Mouse (Mus musculus) lung, embryonic 14.5 days (tissue): ENCODE data around the gene Slc47a2. TPM values are rescaled to one million over a fixed set of nuclear protein-coding genes. Genes with fewer than 3 reads are reported as not detected.

Source experiments
- ATAC-seq: fragments of 200-750 bp; cut with Nextera tagmentation; 2 replicates; pipeline ENCODE4 v1.8.0; 2017; ENCODE audit warnings: mild to moderate bottlenecking, moderate TSS enrichment, moderate library complexity; ENCODE audit not compliant: insufficient read depth
- DNase-seq: peaks from one replicate; pipeline ENCODE4 v3.0.0-alpha.2; 2015
- H3K27ac ChIP-seq: fragments of 300-500 bp; sonication (generic); 2 replicates; pipeline ENCODE4 v1.5.1; 2014; ENCODE audit warnings: low read depth, mild to moderate bottlenecking, moderate library complexity
- H3K27me3 ChIP-seq: fragments of 300-500 bp; sonication (generic); 2 replicates; pipeline ENCODE4 v1.6.1; 2014; ENCODE audit warnings: low read length, control low read depth; ENCODE audit not compliant: insufficient read depth
- H3K36me3 ChIP-seq: fragments of 300-500 bp; sonication (generic); 2 replicates; pipeline ENCODE4 v1.6.1; 2014; ENCODE audit warnings: control low read depth; ENCODE audit not compliant: insufficient read depth
- H3K4me1 ChIP-seq: fragments of 300-500 bp; sonication (generic); 2 replicates; pipeline ENCODE4 v1.6.1; 2014; ENCODE audit warnings: antibody characterized with exemption, control low read depth; ENCODE audit not compliant: insufficient read depth
- H3K4me2 ChIP-seq: fragments of 300-500 bp; sonication (generic); 2 replicates; pipeline ENCODE4 v1.6.1; 2014; ENCODE audit warnings: mild to moderate bottlenecking
- H3K4me3 ChIP-seq: fragments of 300-500 bp; sonication (generic); 2 replicates; pipeline ENCODE4 v1.5.1; 2014; ENCODE audit warnings: low read depth, low read length
- H3K9ac ChIP-seq: fragments of 300-500 bp; sonication (generic); 2 replicates; pipeline ENCODE4 v1.6.1; 2014
- H3K9me3 ChIP-seq: fragments of 300-500 bp; sonication (generic); 2 replicates; pipeline ENCODE4 v1.6.1; 2016; ENCODE audit warnings: low read depth, low read length, control low read depth
- CTCF ChIP-seq: IDR thresholded peaks from 2 replicates; pipeline ENCODE4 v1.5.1; 2016; ENCODE audit warnings: antibody characterized with exemption, low read depth
- WGBS: fragments of 180-500 bp; shearing (Covaris S2); extraction: QIAGEN DNeasy Blood & Tissue Kit; methylation state at CpG from one replicate; pipeline ENCODE4 v1.1.7; 2014; 5-methylcytosine and 5-hydroxymethylcytosine counted together
- polyA plus RNA-seq: library from polyadenylated mRNA; unstranded; fragments of >200 nt; fragmentation: Nextera tagmentation; extraction: Ambion mirVana; gene quantifications from 2 replicates; pipeline ENCODE4 v1.2.1, GENCODE M21; 2014

The Slc47a2 gene
- polyA plus RNA-seq, 1 experiment from 2014 or later, result not detected

GRCm38 (mm10) chr11:61300716-61301392 lies 41.8 kb downstream of the Slc47a2 start:
- peak overlapping the region; percentile 2; the same call in 1 of the 2 replicates for H3K9ac ChIP-seq
- 0 out of 2 replicates have a peak, but pooled peaks cover 2% of the 10 kb centered on the region for H3K9me3 ChIP-seq
- TF ChIP-seq CTCF, result no peak
- 14% methylated on average over 14 of the region's 16 CpGs for WGBS
- H3K27ac ChIP-seq, result no peak overlapping the region
- H3K36me3 ChIP-seq, result no peaks in the 10 kb centered on the region
- H3K4me3 ChIP-seq, result peak overlapping the region; percentile 10; the same call in 1 of the 2 replicates
- DNase-seq (peak; percentile 70), ATAC-seq (peak; percentile 80)
- peak overlapping the region; percentile 52 for H3K4me2 ChIP-seq
- H3K27me3 ChIP-seq, result no peaks in the 10 kb centered on the region
- H3K4me1 ChIP-seq, result no peaks in the 10 kb centered on the region

- ATAC-seq (no peak), DNase-seq (no peak)
- Histone ChIP-seq H3K36me3 (no peaks in the 10 kb centered on the region), H3K4me3 (no peak overlapping the region), H3K4me2 (peak overlapping the region; percentile 52), H3K9me3 (no peaks in the 10 kb centered on the region), H3K4me1 (no peaks in the 10 kb centered on the region), H3K27ac (no peak overlapping the region), H3K9ac (no peak overlapping the region), H3K27me3 (no peaks in the 10 kb centered on the region)
- TF ChIP-seq CTCF, result no peak
- 48% methylated on average over 3 of the region's 3 CpGs for WGBS
Measured at GRCm38 (mm10) chr11:61300205-61300604, 42.5 kb downstream of the Slc47a2 start.

- no peaks in the 10 kb centered on the region for H3K9me3 ChIP-seq
- no peaks in the 10 kb centered on the region for H3K36me3 ChIP-seq
- H3K27me3 ChIP-seq, result no peaks in the 10 kb centered on the region
- no peak for TF ChIP-seq CTCF
- no peak overlapping the region for H3K27ac ChIP-seq
- ATAC-seq (no peak), DNase-seq (no peak)
- no peak overlapping the region for H3K9ac ChIP-seq
- H3K4me2 ChIP-seq, result no peak overlapping the region
- H3K4me1 ChIP-seq, result no peaks in the 10 kb centered on the region
- 55% methylated on average over 2 of the region's 2 CpGs for WGBS
- no peak overlapping the region for H3K4me3 ChIP-seq
Measured at GRCm38 (mm10) chr11:61297901-61298300, 44.8 kb downstream of the Slc47a2 start.

- H3K9ac ChIP-seq, result no peak overlapping the region
- no peaks in the 10 kb centered on the region for H3K9me3 ChIP-seq
- H3K36me3 ChIP-seq, result no peaks in the 10 kb centered on the region
- H3K27me3 ChIP-seq, result no peaks in the 10 kb centered on the region
- no peak overlapping the region for H3K27ac ChIP-seq
- ATAC-seq (no peak), DNase-seq (no peak)
- 75% methylated on average over 2 of the region's 2 CpGs for WGBS
- H3K4me3 ChIP-seq, result no peak overlapping the region
- no peak for TF ChIP-seq CTCF
- H3K4me2 ChIP-seq, result no peak overlapping the region
- H3K4me1 ChIP-seq, result no peaks in the 10 kb centered on the region
Measured at GRCm38 (mm10) chr11:61297326-61297725, 45.3 kb downstream of the Slc47a2 start.

GRCm38 (mm10) chr11:61296556-61296955 lies 46.1 kb downstream of the Slc47a2 start:
- Histone ChIP-seq H3K4me1 (no peaks in the 10 kb centered on the region), H3K9me3 (no peaks in the 10 kb centered on the region), H3K9ac (no peak overlapping the region), H3K4me3 (no peak overlapping the region), H3K27ac (no peak overlapping the region), H3K36me3 (no peaks in the 10 kb centered on the region), H3K27me3 (no peaks in the 10 kb centered on the region), H3K4me2 (no peak overlapping the region)
- no peak for ATAC-seq
- DNase-seq, result no peak
- WGBS, result 84% methylated on average over 1 of the region's 1 CpGs
- no peak for TF ChIP-seq CTCF

GRCm38 (mm10) chr11:61295556-61295955 lies 47.1 kb downstream of the Slc47a2 start:
- ATAC-seq (no peak), DNase-seq (no peak)
- H3K4me2 ChIP-seq, result no peak overlapping the region
- no peaks in the 10 kb centered on the region for H3K9me3 ChIP-seq
- 92% methylated on average over 2 of the region's 2 CpGs for WGBS
- H3K4me1 ChIP-seq, result no peaks in the 10 kb centered on the region
- no peak overlapping the region for H3K4me3 ChIP-seq
- TF ChIP-seq CTCF, result no peak
- no peak overlapping the region for H3K27ac ChIP-seq
- no peaks in the 10 kb centered on the region for H3K27me3 ChIP-seq
- H3K36me3 ChIP-seq, result no peaks in the 10 kb centered on the region
- no peak overlapping the region for H3K9ac ChIP-seq

- Histone ChIP-seq H3K27me3 (no peaks in the 10 kb centered on the region), H3K36me3 (no peaks in the 10 kb centered on the region), H3K27ac (peak overlapping the region; percentile 30; the same call in 1 of the 2 replicates), H3K9me3 (no peaks in the 10 kb centered on the region), H3K4me1 (no peaks in the 10 kb centered on the region), H3K4me2 (no peak overlapping the region), H3K9ac (no peak overlapping the region), H3K4me3 (no peak overlapping the region)
- ATAC-seq (0 out of 2 replicates have a peak, but pooled peaks have one; percentile 35), DNase-seq (peak; percentile 45)
- WGBS, result 24% methylated on average over 3 of the region's 3 CpGs
- TF ChIP-seq CTCF, result no peak
Measured at GRCm38 (mm10) chr11:61294431-61294830, 48.2 kb downstream of the Slc47a2 start.
